Mouse (Mus musculus) stomach, embryonic 15.5 days (tissue): ENCODE results near the gene Amer2. TPM values are rescaled to one million over a fixed set of nuclear protein-coding genes. Genes with fewer than 3 reads are reported as not detected.

Experiments
- ATAC-seq: fragments of 200-750 bp; cut with Nextera tagmentation; 2 replicates; pipeline ENCODE4 v1.8.0; 2017; ENCODE audit warnings: low read depth, moderate number of reproducible peaks, moderate TSS enrichment; ENCODE audit not compliant: insufficient read depth, low FRiP score
- H3K27ac ChIP-seq: fragments of 300-500 bp; sonication (generic); 2 replicates; pipeline ENCODE4 v1.5.1; 2015; ENCODE audit warnings: mild to moderate bottlenecking, inconsistent platforms
- H3K27me3 ChIP-seq: fragments of 300-500 bp; sonication (generic); replicated peaks from 2 replicates; pipeline ENCODE4 v1.6.1; 2015; ENCODE audit warnings: inconsistent platforms
- H3K36me3 ChIP-seq: fragments of 300-500 bp; sonication (generic); 2 replicates; pipeline ENCODE4 v1.6.1; 2015; ENCODE audit warnings: inconsistent platforms
- H3K4me1 ChIP-seq: fragments of 300-500 bp; sonication (generic); 2 replicates; pipeline ENCODE4 v1.6.1; 2015; ENCODE audit warnings: inconsistent platforms
- H3K4me2 ChIP-seq: fragments of 300-500 bp; sonication (generic); 2 replicates; pipeline ENCODE4 v1.6.1; 2015; ENCODE audit warnings: mild to moderate bottlenecking, inconsistent platforms
- H3K4me3 ChIP-seq: fragments of 300-500 bp; sonication (generic); replicated peaks from 2 replicates; pipeline ENCODE4 v1.5.1; 2015; ENCODE audit warnings: inconsistent platforms
- H3K9ac ChIP-seq: fragments of 300-500 bp; sonication (generic); 2 replicates; pipeline ENCODE4 v1.6.1; 2015; ENCODE audit warnings: inconsistent platforms
- H3K9me3 ChIP-seq: fragments of 300-500 bp; sonication (generic); 2 replicates; pipeline ENCODE4 v1.6.1; 2016; ENCODE audit warnings: inconsistent platforms
- WGBS: fragments of 180-500 bp; shearing (Covaris S2); methylation state at CpG from one replicate; pipeline ENCODE4 v1.1.7; 2015; 5-methylcytosine and 5-hydroxymethylcytosine counted together
- polyA plus RNA-seq: library from polyadenylated mRNA; unstranded; fragments of >200 nt; fragmentation: Nextera tagmentation; extraction: Ambion mirVana; gene quantifications from 2 replicates; pipeline ENCODE4 v1.2.1, GENCODE M21; 2015

The Amer2 gene
- polyA plus RNA-seq, 1 experiment from 2014 or later = 1.4 TPM

DNA sequence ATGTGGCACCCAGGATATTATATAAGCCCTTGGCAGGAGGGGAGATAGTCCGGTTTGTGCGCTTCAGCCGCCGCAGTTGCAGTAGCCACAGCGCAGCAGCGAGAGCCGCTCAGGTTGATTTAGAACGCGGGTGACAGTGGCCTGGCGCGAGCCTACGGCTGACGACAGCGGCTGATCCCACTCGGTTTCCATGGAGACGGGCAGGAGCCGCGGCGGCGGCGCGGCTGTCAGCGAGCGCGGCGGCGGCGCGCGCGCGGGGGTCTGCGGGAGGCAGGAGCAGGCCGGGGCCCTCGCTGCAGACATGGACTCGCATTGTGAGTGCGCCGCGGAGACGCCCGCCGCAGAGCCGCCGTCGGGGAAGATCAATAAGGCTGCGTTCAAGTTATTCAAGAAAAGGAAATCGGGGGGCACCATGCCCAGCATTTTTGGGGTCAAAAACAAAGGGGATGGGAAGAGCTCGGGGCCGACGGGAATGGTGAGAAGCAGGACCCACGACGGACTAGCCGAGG is 5.1 kb downstream of the Amer2 start:
- Histone ChIP-seq H3K4me3 (peak overlapping the region; percentile 58), H3K4me1 (peaks cover 11% of the 10 kb centered on the region; the same call in 1 of the 2 replicates), H3K4me2 (peak overlapping the region; percentile 95), H3K36me3 (no peaks in the 10 kb centered on the region), H3K9ac (0 out of 2 replicates have a peak overlapping the region, but pooled peaks have one; percentile 6), H3K9me3 (no peaks in the 10 kb centered on the region), H3K27ac (no peak overlapping the region), H3K27me3 (peaks cover 29% of the 10 kb centered on the region)
- ATAC-seq = peak; percentile 64; the same call in 1 of the 2 replicates
- under 1% methylated on average over 53 of the region's 53 CpGs for WGBS

DNA sequence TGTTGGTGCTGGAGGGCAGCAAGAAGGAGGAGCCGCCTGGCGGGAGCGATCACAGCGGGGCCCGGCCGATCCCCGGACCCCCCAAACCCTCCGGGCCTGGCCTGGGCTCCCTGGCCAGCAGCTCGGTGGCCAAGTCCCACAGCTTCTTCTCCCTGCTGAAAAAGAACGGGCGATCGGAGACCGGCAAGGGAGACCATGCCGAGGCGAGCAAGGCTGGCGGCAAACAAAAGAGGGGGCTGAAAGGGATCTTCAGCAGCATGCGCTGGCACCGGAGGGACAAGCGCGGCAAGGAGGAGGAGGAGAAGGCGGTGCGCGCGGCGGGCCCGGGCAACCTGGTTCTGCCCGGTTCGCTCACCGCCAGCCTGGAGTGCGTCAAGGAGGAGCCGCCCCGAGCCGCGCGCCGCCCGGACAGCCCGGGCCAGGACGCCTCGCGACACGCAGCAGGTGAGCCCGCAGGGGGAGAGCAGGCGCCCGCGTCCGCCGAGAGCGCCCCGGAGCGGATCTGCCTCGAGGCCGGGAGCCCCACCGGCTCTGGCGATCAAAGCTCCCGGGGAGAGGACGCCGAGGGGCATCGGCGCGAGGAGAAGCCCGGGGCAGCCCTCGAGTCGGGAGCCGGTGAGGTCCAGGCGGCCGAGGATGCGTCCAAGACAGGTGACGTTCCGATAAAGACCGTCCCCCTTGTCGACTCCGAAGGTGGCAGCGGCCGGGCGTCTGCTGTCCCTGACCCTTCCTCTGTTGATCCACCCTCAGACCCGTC is 5.7 kb downstream of the Amer2 start:
- Histone ChIP-seq H3K4me3 (peak overlapping the region; percentile 58), H3K27ac (no peak overlapping the region), H3K4me1 (peaks cover 11% of the 10 kb centered on the region; the same call in 1 of the 2 replicates), H3K9ac (peak overlapping the region; percentile 40; the same call in 1 of the 2 replicates), H3K9me3 (no peaks in the 10 kb centered on the region), H3K36me3 (no peaks in the 10 kb centered on the region), H3K27me3 (peaks cover 29% of the 10 kb centered on the region), H3K4me2 (peak overlapping the region; percentile 95)
- peak; percentile 31; the same call in 1 of the 2 replicates for ATAC-seq
- 1% methylated on average over 76 of the region's 77 CpGs for WGBS

DNA sequence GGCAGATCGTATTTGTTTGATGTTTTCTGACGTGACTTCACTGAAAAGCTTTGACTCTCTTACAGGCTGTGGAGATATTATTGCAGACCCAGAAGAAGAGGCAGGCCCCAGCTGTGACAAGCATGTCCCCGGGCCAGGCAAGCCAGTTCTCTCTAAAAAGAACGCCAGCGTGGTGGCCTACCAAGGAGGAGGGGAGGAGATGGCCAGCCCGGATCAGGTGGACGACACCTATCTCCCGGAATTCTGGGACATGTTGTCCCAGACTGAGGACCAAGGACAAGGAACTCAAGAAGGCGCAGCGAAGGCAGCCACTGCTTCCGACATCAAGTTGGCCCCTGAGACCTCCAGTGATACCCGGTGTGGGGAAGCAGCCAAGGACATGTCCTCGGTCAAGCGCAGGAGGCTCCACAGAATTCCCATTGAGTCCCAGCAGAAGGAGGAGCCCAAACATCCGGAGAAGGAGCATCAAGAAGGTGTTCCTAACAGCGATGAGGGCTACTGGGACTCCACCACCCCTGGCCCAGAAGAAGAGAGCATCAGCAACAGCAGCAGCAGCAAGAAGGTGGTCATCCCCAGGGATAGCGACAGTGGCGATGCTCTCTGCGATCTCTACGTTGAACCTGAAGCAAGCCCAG is 6.4 kb downstream of the Amer2 start:
- Histone ChIP-seq H3K36me3 (no peaks in the 10 kb centered on the region), H3K4me2 (peak overlapping the region; percentile 95), H3K9ac (no peak overlapping the region), H3K27ac (no peak overlapping the region), H3K4me1 (peaks cover 11% of the 10 kb centered on the region; the same call in 1 of the 2 replicates), H3K9me3 (no peaks in the 10 kb centered on the region), H3K27me3 (peaks cover 29% of the 10 kb centered on the region), H3K4me3 (peak overlapping the region; percentile 58)
- 55% methylated on average over 20 of the region's 20 CpGs for WGBS
- no peak for ATAC-seq

DNA sequence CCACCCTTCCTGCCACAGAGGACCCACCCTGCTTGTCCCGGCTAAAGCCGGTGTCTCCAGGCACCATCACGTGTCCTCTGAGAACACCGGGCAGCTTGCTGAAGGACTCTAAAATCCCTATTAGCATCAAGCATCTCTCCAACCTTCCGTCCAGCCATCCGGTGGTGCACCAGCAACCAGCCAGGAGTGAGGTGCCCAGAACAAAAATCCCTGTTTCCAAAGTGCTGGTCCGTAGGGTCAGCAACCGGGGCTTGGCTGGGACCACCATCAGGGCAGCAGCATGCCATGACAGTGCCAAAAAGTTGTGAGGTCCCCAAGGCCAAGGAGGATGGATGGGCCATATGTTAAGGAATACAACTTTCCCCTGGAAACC is 6.9 kb downstream of the Amer2 start:
- no peak overlapping the region for H3K4me3 ChIP-seq
- no peak overlapping the region for H3K27ac ChIP-seq
- peaks cover 11% of the 10 kb centered on the region; the same call in 1 of the 2 replicates for H3K4me1 ChIP-seq
- no peak overlapping the region for H3K4me2 ChIP-seq
- 92% methylated on average over 8 of the region's 8 CpGs for WGBS
- H3K36me3 ChIP-seq = no peaks in the 10 kb centered on the region
- H3K9ac ChIP-seq = no peak overlapping the region
- no peak for ATAC-seq
- H3K9me3 ChIP-seq = no peaks in the 10 kb centered on the region
- peaks cover 29% of the 10 kb centered on the region for H3K27me3 ChIP-seq

DNA sequence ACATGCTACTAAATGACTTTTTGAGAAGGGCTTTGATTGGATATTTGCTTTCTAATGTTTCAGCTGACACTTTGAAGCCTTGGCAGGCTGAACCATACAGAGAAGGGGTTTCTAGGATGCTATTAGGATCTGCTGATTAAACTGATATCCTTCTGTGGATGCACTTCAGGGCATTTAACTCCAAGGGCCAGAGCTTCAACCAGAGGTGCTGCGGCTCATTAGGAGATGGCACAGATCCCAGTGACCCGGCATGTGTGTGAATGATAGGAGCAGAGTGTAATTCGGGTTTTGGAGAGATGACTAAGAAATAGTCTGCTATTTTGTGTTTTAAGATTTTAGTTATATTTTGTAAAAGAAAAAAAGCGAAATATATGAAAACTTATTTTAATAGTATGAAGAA is 8.6 kb downstream of the Amer2 start:
- no peak overlapping the region for H3K4me3 ChIP-seq
- ATAC-seq = no peak
- peaks cover 11% of the 10 kb centered on the region; the same call in 1 of the 2 replicates for H3K4me1 ChIP-seq
- H3K9ac ChIP-seq = no peak overlapping the region
- WGBS = 70% methylated on average over 4 of the region's 4 CpGs
- no peak overlapping the region for H3K27ac ChIP-seq
- no peaks in the 10 kb centered on the region for H3K36me3 ChIP-seq
- no peak overlapping the region for H3K4me2 ChIP-seq
- H3K9me3 ChIP-seq = no peaks in the 10 kb centered on the region
- peaks cover 29% of the 10 kb centered on the region for H3K27me3 ChIP-seq

DNA sequence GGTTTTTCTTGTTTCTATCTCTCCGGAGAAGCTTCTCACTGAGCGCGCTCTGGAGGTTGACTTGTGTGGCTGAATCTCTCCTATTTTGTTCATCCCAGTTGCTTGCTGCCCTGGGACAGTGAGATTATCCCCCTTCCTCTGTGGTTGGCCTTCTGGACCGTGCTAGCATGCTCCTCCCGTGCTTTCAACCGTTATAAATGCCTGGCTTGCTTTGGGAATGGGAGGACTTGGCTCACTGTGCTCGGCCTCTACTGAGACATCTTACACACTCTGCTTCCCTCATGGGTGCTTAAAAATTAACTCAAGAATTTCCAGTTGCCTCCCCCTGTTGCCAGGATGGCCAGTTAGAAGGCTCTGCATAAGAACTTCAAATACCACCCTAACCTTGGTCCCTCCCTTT is 10.8 kb downstream of the Amer2 start:
- no peak overlapping the region for H3K4me3 ChIP-seq
- WGBS = 82% methylated on average over 7 of the region's 7 CpGs
- ATAC-seq = no peak
- H3K9me3 ChIP-seq = no peaks in the 10 kb centered on the region
- H3K4me2 ChIP-seq = no peak overlapping the region
- H3K27ac ChIP-seq = no peak overlapping the region
- H3K27me3 ChIP-seq = peaks cover 11% of the 10 kb centered on the region
- no peaks in the 10 kb centered on the region for H3K4me1 ChIP-seq
- H3K9ac ChIP-seq = no peak overlapping the region
- H3K36me3 ChIP-seq = no peaks in the 10 kb centered on the region

DNA sequence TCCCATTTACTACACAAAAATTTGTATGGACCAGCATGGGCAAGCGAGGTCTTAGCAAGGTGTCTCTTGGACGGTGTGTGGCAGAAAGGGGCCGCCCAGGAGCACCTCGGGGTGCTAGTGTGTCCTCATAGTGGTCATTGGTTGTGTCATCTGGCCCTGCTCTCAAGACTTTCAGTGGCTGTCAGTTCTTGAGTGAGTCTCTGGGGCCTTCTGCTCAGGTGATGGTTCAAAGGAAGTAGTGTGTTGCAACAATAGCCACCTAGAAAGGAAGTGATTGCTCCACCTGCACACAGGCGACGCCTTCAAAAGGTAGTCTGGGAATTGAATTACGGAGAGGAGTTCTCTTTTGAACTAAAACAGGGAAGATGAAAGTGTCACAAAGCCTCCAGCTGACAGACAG is 11.2 kb downstream of the Amer2 start:
- no peak overlapping the region for H3K27ac ChIP-seq

DNA sequence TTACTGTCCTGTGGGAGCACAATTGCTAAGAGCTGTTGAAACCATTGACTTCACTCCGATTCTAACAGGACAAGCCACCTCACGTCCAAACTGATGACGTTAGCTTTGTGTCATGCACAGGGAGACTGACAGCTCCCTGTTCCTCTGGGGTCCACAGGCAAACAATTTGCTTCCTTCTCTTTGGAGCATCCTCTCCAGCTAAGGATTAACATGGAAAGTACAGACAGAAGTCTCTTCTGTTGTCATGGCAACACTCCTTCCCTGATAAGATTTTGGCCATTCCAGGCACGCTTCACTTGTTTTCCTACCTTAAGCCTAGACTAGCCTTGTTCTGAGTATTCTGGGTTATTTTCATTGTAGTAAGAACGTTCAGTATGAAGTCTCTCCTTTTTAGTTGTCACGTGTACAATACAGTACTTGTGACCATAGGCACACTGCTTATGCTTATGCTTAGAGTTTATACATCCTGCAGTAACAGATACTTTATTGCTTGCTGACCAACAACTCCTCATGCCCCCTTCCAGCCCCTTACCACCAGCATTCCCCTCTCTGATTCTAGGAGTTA is 12.1 kb downstream of the Amer2 start:
- H3K4me3 ChIP-seq = no peak overlapping the region
- no peaks in the 10 kb centered on the region for H3K36me3 ChIP-seq
- no peaks in the 10 kb centered on the region for H3K9me3 ChIP-seq
- H3K27ac ChIP-seq = no peak overlapping the region
- no peak overlapping the region for H3K9ac ChIP-seq
- no peaks in the 10 kb centered on the region for H3K4me1 ChIP-seq
- ATAC-seq = no peak
- 64% methylated on average over 6 of the region's 6 CpGs for WGBS
- H3K4me2 ChIP-seq = no peak overlapping the region
- H3K27me3 ChIP-seq = no peaks in the 10 kb centered on the region

More for the DNA sequence above, 11.2 kb downstream of the Amer2 start:
- Histone ChIP-seq H3K4me3 (no peak overlapping the region), H3K9ac (no peak overlapping the region), H3K27me3 (peaks cover 8% of the 10 kb centered on the region), H3K36me3 (no peaks in the 10 kb centered on the region), H3K4me1 (no peaks in the 10 kb centered on the region), H3K4me2 (no peak overlapping the region), H3K9me3 (no peaks in the 10 kb centered on the region)
- ATAC-seq = no peak
- WGBS = 86% methylated on average over 7 of the region's 7 CpGs

DNA sequence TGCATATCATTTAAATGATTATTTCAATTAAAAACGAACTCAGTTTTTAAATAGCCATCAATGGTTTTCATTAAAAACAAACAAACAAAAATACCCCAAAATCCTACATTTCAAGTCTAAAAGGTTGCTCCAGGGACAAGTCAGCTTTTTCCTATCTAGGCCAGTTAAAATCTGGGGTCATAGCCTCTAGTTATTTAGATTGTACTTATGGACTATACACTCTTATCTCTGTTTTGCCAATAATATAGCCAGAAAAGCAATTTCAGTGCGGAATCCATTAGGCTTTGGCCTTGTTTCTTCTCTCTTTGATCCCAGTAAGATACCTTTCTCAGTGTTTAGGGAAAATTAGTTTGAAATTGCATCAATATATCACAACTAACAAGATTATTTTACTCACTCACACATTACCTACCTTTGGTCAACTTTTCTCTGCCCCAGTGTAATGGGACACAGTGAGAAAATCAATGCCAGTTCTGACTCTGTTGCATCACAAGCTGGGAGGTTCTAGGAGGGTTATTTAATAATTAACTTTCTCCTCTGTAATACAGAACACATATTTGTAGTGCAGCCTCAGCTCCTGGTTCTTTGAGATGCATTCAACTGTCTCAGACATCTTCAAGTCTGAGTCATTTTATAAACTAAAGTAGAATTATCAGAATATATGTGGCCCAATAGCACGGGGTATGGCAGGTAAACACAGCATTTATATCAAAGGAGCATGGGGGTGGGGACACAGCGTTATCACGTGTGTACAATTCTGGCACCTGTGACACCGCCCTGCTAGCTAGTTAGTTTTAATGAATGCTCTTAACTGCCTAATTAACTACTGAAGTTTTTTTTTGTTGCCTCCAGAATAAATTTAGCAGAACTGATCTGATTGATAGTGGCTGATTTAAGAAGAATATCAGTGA is 13.8 kb downstream of the Amer2 start:
- Histone ChIP-seq H3K4me2 (no peak overlapping the region), H3K27me3 (no peaks in the 10 kb centered on the region), H3K4me3 (no peak overlapping the region), H3K36me3 (no peaks in the 10 kb centered on the region), H3K4me1 (no peaks in the 10 kb centered on the region), H3K9me3 (no peaks in the 10 kb centered on the region), H3K27ac (no peak overlapping the region), H3K9ac (no peak overlapping the region)
- 66% methylated on average over 6 of the region's 6 CpGs for WGBS
- ATAC-seq = peak; percentile 63

DNA sequence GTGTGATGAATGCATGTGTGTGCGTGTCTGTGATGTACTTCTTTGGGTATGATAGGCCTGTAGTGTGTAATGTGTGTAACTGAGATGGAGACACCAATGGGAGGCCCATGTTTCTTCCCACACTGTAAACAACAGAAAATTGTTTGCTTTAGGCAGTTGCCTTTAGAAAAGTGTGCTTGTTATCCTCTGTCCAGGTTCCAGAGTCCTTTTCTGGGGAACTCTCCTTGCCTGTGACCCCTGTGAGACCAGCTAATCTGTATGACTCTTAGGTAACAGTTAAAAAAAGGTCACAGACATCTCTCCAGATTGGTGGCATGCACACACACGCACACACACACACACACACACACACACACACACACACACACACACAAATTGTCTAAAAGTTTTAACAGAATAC is 15.3 kb downstream of the Amer2 start:
- H3K4me1 ChIP-seq = no peaks in the 10 kb centered on the region
- H3K27me3 ChIP-seq = no peaks in the 10 kb centered on the region
- no peak overlapping the region for H3K4me2 ChIP-seq
- H3K36me3 ChIP-seq = no peaks in the 10 kb centered on the region
- WGBS = 77% methylated on average over 2 of the region's 2 CpGs
- H3K27ac ChIP-seq = no peak overlapping the region
- H3K9ac ChIP-seq = no peak overlapping the region
- ATAC-seq = no peak
- H3K9me3 ChIP-seq = no peaks in the 10 kb centered on the region
- no peak overlapping the region for H3K4me3 ChIP-seq

DNA sequence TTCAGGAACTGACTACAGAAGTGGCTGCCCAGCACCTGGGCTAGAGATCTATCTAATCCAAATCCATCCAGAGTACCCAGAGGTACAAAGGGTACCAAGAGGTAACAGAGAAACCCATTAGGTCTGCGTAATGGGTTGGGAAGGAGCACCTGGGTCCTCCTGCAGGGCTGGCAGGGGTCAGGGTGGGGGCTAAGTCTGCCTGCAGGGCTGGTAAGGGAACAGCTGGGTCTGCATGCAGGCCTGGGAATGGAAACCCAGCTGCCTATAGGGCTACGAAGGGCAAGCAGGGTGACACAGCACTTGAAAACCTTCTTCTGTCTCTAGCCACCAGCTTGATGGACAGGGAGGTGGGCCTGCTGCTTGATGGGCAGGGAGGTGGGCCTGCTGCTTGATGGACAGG is 19.1 kb downstream of the Amer2 start:
- ATAC-seq = no peak
- Histone ChIP-seq H3K4me2 (no peak overlapping the region), H3K9ac (no peak overlapping the region), H3K4me3 (no peak overlapping the region), H3K27me3 (no peaks in the 10 kb centered on the region), H3K27ac (no peak overlapping the region), H3K4me1 (no peaks in the 10 kb centered on the region), H3K36me3 (no peaks in the 10 kb centered on the region), H3K9me3 (no peaks in the 10 kb centered on the region)
- WGBS = 72% methylated on average over 2 of the region's 2 CpGs
